ENCODE assay signal across 9 mouse cellular contexts in the genomic region with DNA sequence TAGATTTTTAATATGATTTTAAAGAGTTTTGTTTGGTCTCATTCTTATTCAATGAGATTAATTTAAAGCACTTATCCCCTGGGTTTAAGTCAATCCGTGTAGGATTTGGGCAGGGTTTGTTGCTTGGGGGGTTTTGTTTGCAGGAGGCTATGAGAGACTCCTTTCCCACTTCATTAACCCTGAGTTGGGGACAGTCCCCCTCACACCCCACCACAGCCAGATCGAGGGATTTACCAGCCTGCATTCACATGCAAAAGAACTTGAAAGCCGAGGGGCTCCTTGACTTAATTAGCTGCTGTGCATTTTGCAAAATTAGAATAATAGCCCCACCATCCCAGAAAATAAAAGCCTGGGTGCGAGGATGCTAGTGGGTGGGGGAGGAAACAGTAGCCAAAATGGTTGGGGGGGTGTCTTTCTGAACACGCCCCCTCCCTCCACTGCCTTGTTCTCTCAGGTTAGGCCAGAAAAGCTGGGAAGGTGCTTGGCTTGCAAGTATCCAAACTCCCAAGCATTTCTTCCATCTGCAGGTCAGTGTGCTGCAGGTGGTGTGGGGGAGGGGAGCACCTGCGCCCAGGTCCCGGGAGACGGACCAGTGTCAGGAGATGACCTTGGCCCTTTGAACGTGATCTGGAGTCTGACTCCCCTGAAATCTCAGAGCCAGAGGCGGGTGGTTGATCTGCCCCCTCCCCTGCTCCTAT. TPM values are rescaled to one million over a fixed set of nuclear protein-coding genes. Genes with fewer than 3 reads are reported as not detected.
A peak's percentile ranks its signal among the peaks of the same experiment; 100 is the strongest.
DNase-seq lines count a peak whose midpoint lies in the region; ATAC-seq and TF ChIP-seq lines count a peak whose summit lies in the region.
"Had no signal": no experiment of that assay in that cellular context is flagged by ENCODE, and none has a peak within 500 bp of the region (broad histone marks: within the 10 kb centered on the region; RNA-seq: fewer than 3 reads in every experiment).

No protein-coding gene starts in this region.

- H3K27ac ChIP-seq in heart, embryonic 15.5 days, result no peak overlapping the region
- no peak overlapping the region for H3K27ac ChIP-seq in hindbrain, embryonic 12.5 days
- H3K27ac ChIP-seq in midbrain, embryonic 11.5 days (ENCODE audit: low read depth, low read length), result peak overlapping the region; percentile 13; the same call in 1 of the 2 replicates

- WGBS in heart, embryonic 15.5 days, result 16% methylated on average over 10 of the region's 10 CpGs
- WGBS in hindbrain, embryonic 12.5 days, result 1% methylated on average over 10 of the region's 10 CpGs
- 2% methylated on average over 10 of the region's 10 CpGs for WGBS in midbrain, embryonic 11.5 days

- TF ChIP-seq POLR2A in brain, embryonic 14.5 days (IDR thresholded peaks at IDR 0.05; ENCODE audit: borderline replicate concordance, extremely low read depth, insufficient read depth, insufficient read length, poor library complexity, severe bottlenecking), result no peak

- H3K4me2 ChIP-seq in heart, embryonic 15.5 days, result peak overlapping the region; percentile 66
- peak overlapping the region; percentile 44 for H3K4me2 ChIP-seq in hindbrain, embryonic 12.5 days (replicated peaks)
- peak overlapping the region; percentile 41; the same call in 1 of the 2 replicates for H3K4me2 ChIP-seq in midbrain, embryonic 11.5 days

- TF ChIP-seq CTCF in brain, embryonic 14.5 days (IDR thresholded peaks at IDR 0.05; ENCODE audit: borderline replicate concordance, extremely low read depth, insufficient read depth, insufficient read length), result no peak

- no peak for DNase-seq in heart, adult 18-20 months
- peak; percentile 91 for DNase-seq in brain, embryonic 14.5 days (ENCODE audit: low read depth)
- DNase-seq in midbrain, embryonic 11.5 days (ENCODE audit: low spot score, missing footprints), result no peak
- no peak for DNase-seq in thymus, postnatal 14 days
- DNase-seq in thymus, postnatal 25 days, result no peak
- DNase-seq in gastrocnemius, adult 8-10 months (ENCODE audit: low spot score in 2 of 2), result no peak

- H3K9ac ChIP-seq in heart, embryonic 15.5 days, result no peak overlapping the region
- peak overlapping the region; percentile 43 for H3K9ac ChIP-seq in hindbrain, embryonic 12.5 days
- no peak overlapping the region for H3K9ac ChIP-seq in midbrain, embryonic 11.5 days (ENCODE audit: low read length)

- no peaks in the 10 kb centered on the region for H3K9me3 ChIP-seq in heart, embryonic 15.5 days (replicated peaks)
- H3K9me3 ChIP-seq in hindbrain, embryonic 12.5 days (replicated peaks), result no peaks in the 10 kb centered on the region
- H3K9me3 ChIP-seq in midbrain, embryonic 11.5 days (ENCODE audit: control insufficient read depth, low read length), result no peaks in the 10 kb centered on the region

- peaks cover 74% of the 10 kb centered on the region for H3K27me3 ChIP-seq in heart, embryonic 15.5 days
- peaks cover 100% of the 10 kb centered on the region for H3K27me3 ChIP-seq in hindbrain, embryonic 12.5 days
- peaks cover 95% of the 10 kb centered on the region for H3K27me3 ChIP-seq in midbrain, embryonic 11.5 days (ENCODE audit: control insufficient read depth, insufficient read depth, low read length)

- H3K4me1 ChIP-seq in heart, embryonic 15.5 days (replicated peaks), result peaks cover 21% of the 10 kb centered on the region
- H3K4me1 ChIP-seq in hindbrain, embryonic 12.5 days, result peaks cover 40% of the 10 kb centered on the region
- H3K4me1 ChIP-seq in midbrain, embryonic 11.5 days (ENCODE audit: control insufficient read depth, insufficient read depth, low read length), result peaks cover 46% of the 10 kb centered on the region

- peak overlapping the region; percentile 37 for H3K4me3 ChIP-seq in heart, embryonic 15.5 days
- H3K4me3 ChIP-seq in hindbrain, embryonic 12.5 days, result peak overlapping the region; percentile 15
- no peak overlapping the region for H3K4me3 ChIP-seq in midbrain, embryonic 11.5 days (ENCODE audit: low read depth, low read length)

- ATAC-seq in heart, embryonic 15.5 days (replicated peaks; ENCODE audit: insufficient number of reproducible peaks, insufficient read depth, low FRiP score, low read depth), result no peak
- no peak; the same call in 1 of the 2 replicates for ATAC-seq in hindbrain, embryonic 12.5 days (ENCODE audit: low FRiP score)
- ATAC-seq in midbrain, embryonic 11.5 days (ENCODE audit: low FRiP score), result peak; percentile 43

- H3K36me3 ChIP-seq in heart, embryonic 15.5 days, result peaks cover 7% of the 10 kb centered on the region; the same call in 1 of the 2 replicates
- H3K36me3 ChIP-seq in hindbrain, embryonic 12.5 days, result peaks cover 17% of the 10 kb centered on the region; the same call in 1 of the 2 replicates
- H3K36me3 ChIP-seq in midbrain, embryonic 11.5 days (ENCODE audit: control insufficient read depth, insufficient read depth, low read length), result no peaks in the 10 kb centered on the region

RNA-seq across cellular contexts. Expression of a gene that starts 8.6 kb away (rescaled TPM):
- not detected in 2 replicates for polyA plus RNA-seq in heart, embryonic 15.5 days (2015; fragmentation: Nextera tagmentation; extraction: Ambion mirVana)
- not detected for total RNA-seq in heart, adult 18-20 months (2021)
- 25.3 and 45.9 TPM in 2 replicates for polyA plus RNA-seq in brain, embryonic 14.5 days (2012; rRNA removed)
- polyA plus RNA-seq in hindbrain, embryonic 12.5 days (2016; fragmentation: Nextera tagmentation; extraction: Ambion mirVana), result 9.0 and 9.9 TPM in 2 replicates
- 12.2 and 12.7 TPM in 2 replicates for polyA plus RNA-seq in midbrain, embryonic 11.5 days (2014; fragmentation: Nextera tagmentation; extraction: Ambion mirVana)
- total RNA-seq in gastrocnemius, adult 8-10 months (2022), result not detected
- total RNA-seq: gastrocnemius, postnatal 36 days had no signal
